Mouse (Mus musculus) kidney, adult 2 months (tissue): Measurements from ENCODE around the gene Mchr1.

Experiments
- CTCF ChIP-seq: fragments of 200-500 bp; conservative IDR thresholded peaks from 2 replicates; pipeline ENCODE4 v1.5.1; 2011; ENCODE audit warnings: low read depth, mild to moderate bottlenecking, control low read depth, low read length, moderate library complexity, mixed read lengths; ENCODE audit not compliant: insufficient read depth, insufficient read length
- POLR2A ChIP-seq: fragments of 200-500 bp; IDR thresholded peaks from one replicate; pipeline ENCODE4 v1.6.1; 2011; ENCODE audit warnings: low read depth, low read length, control low read depth

DNA sequence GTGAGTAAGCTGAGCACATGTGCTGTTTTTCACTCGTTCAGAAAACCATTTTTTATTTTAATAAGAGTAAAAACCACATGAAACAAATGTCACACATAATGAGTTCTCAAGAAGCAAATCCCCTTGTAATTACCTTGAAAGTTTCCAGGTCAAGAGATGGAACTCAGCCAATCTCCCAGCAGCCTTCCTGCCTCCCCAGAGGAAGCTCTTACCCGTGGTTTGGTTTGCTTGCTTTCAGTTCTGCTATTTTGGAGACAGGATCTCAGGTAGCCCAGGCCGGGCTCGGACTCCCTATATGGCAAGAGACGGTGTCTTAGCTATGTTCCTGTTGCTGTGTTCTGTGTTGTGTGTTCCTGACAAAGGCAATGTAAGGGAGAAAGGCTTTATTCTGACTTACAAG is 24.8 kb upstream of the Mchr1 start:
- TF ChIP-seq CTCF (no peak), POLR2A (no peak)
